Mouse (Mus musculus) MEL (cell line): Measurements from ENCODE around the gene Slc18a2. TPM values are rescaled to one million over a fixed set of nuclear protein-coding genes. Genes with fewer than 3 reads are reported as not detected.

ENCODE experiments used
- DNase-seq: peaks from one replicate; pipeline ENCODE4 v3.0.0; 2011; ENCODE audit warnings: low read depth, low spot score
- H3K27ac ChIP-seq: 2 replicates; pipeline ENCODE4 v1.5.1; 2012; ENCODE audit warnings: low read depth, mild to moderate bottlenecking, control low read depth, low read length, moderate library complexity; ENCODE audit not compliant: control insufficient read depth
- H3K27me3 ChIP-seq, 2 experiments: fragments of 150-350 bp in 1 of 2; sonication (generic) in 1 of 2; 2 replicates each; pipeline ENCODE4 v1.6.1; 2012; ENCODE audit warnings: low read length in 2 of 2, mild to moderate bottlenecking in 2 of 2, improper control_type of control experiment in 1 of 2, moderate library complexity in 1 of 2; ENCODE audit not compliant: insufficient read depth in 2 of 2, control insufficient read depth in 1 of 2
- H3K36me3 ChIP-seq, 2 experiments: 2 replicates each; pipeline ENCODE4 v1.6.1; 2012 to 2014; ENCODE audit warnings: low read length in 2 of 2, improper control_type of control experiment in 1 of 2, inconsistent platforms in 1 of 2, mild to moderate bottlenecking in 1 of 2; ENCODE audit not compliant: insufficient read depth in 2 of 2, control insufficient read depth in 1 of 2
- H3K4me1 ChIP-seq, 2 experiments: fragments of 150-350 bp in 1 of 2; sonication (generic) in 1 of 2; 2 replicates each; pipeline ENCODE4 v1.6.1; 2012; ENCODE audit warnings: low read length in 2 of 2, improper control_type of control experiment in 1 of 2, mild to moderate bottlenecking in 1 of 2; ENCODE audit not compliant: insufficient read depth in 2 of 2, control insufficient read depth in 1 of 2
- H3K4me3 ChIP-seq, 2 experiments: fragments of 150-350 bp in 1 of 2; sonication (generic) in 1 of 2; 2 replicates each; pipeline ENCODE4 v1.5.1; 2012; ENCODE audit warnings: low read depth in 2 of 2, low read length in 2 of 2, mild to moderate bottlenecking in 2 of 2, moderate library complexity in 2 of 2, control low read depth in 1 of 2, improper control_type of control experiment in 1 of 2; ENCODE audit not compliant: control insufficient read depth in 1 of 2, insufficient read depth in 1 of 2
- H3K79me2 ChIP-seq: 2 replicates; pipeline ENCODE4 v1.6.1; 2012; ENCODE audit warnings: mild to moderate bottlenecking, low read length, moderate library complexity; ENCODE audit not compliant: control insufficient read depth, poor library complexity, insufficient read depth
- H3K9ac ChIP-seq: 2 replicates; pipeline ENCODE4 v1.6.1; 2012; ENCODE audit warnings: low read depth, mild to moderate bottlenecking, control low read depth, low read length, moderate library complexity; ENCODE audit not compliant: control insufficient read depth, poor library complexity, severe bottlenecking
- H3K9me3 ChIP-seq: fragments of 150-350 bp; sonication (generic); replicated peaks from 2 replicates; pipeline ENCODE4 v1.6.1; 2012; ENCODE audit warnings: mild to moderate bottlenecking, low read length, improper control_type of control experiment, moderate library complexity; ENCODE audit not compliant: insufficient read depth
- BHLHE40 ChIP-seq: IDR thresholded peaks from 2 replicates; pipeline ENCODE4 v1.6.1; 2012; ENCODE audit warnings: low read depth, mild to moderate bottlenecking, inconsistent platforms, low read length, improper control_type of control experiment, borderline replicate concordance
- CHD1 ChIP-seq: IDR thresholded peaks from 2 replicates; pipeline ENCODE4 v1.6.1; 2012; ENCODE audit warnings: low read depth, mild to moderate bottlenecking, inconsistent platforms, low read length, improper control_type of control experiment
- CTCF ChIP-seq, 3 experiments: IDR thresholded peaks in 2 of 3; conservative IDR thresholded peaks in 1 of 3; 2 replicates each; pipeline ENCODE4 v1.5.1; 2011 to 2012; ENCODE audit warnings: low read length in 3 of 3, low read depth in 2 of 3, mild to moderate bottlenecking in 2 of 3, improper control_type of control experiment in 1 of 3, inconsistent platforms in 1 of 3, mixed read lengths in 1 of 3, moderate library complexity in 1 of 3; ENCODE audit not compliant: control insufficient read depth in 1 of 3, insufficient read depth in 1 of 3, poor library complexity in 1 of 3, severe bottlenecking in 1 of 3
- ELF1 ChIP-seq: IDR thresholded peaks from 2 replicates; pipeline ENCODE4 v1.6.1; 2014; ENCODE audit warnings: low read depth, mild to moderate bottlenecking, inconsistent platforms, low read length, improper control_type of control experiment, moderate library complexity
- EP300 ChIP-seq, 2 experiments: IDR thresholded peaks; 2 replicates each; pipeline ENCODE4 v1.6.1; 2011; ENCODE audit warnings: improper control_type of control experiment in 2 of 2, low read length in 2 of 2, low read depth in 1 of 2, mild to moderate bottlenecking in 1 of 2
- GABPA ChIP-seq: IDR thresholded peaks from 2 replicates; pipeline ENCODE4 v1.6.1; 2012; ENCODE audit warnings: low read depth, mild to moderate bottlenecking, inconsistent platforms, low read length, improper control_type of control experiment, moderate library complexity
- GATA1 ChIP-seq: IDR thresholded peaks from 2 replicates; pipeline ENCODE4 v1.6.1; 2011; ENCODE audit warnings: low read depth, low read length, improper control_type of control experiment
- HCFC1 ChIP-seq: IDR thresholded peaks from 2 replicates; pipeline ENCODE4 v1.6.1; 2012; ENCODE audit warnings: low read depth, mild to moderate bottlenecking, inconsistent platforms, low read length, improper control_type of control experiment, moderate library complexity
- JUND ChIP-seq: IDR thresholded peaks from 2 replicates; pipeline ENCODE4 v1.6.1; 2011; ENCODE audit warnings: low read depth, mild to moderate bottlenecking, improper control_type of control experiment, low read length
- KAT2A ChIP-seq: conservative IDR thresholded peaks from 2 replicates; pipeline ENCODE4 v1.6.1; 2012; ENCODE audit warnings: low read depth, low read length, improper control_type of control experiment, inconsistent platforms
- MAFK ChIP-seq: IDR thresholded peaks from 2 replicates; pipeline ENCODE4 v1.6.1; 2011; ENCODE audit warnings: low read depth, mild to moderate bottlenecking, low read length, improper control_type of control experiment, borderline replicate concordance
- POLR2AphosphoS2 ChIP-seq: IDR thresholded peaks from 2 replicates; pipeline ENCODE4 v1.6.1; 2011; ENCODE audit warnings: low read length, improper control_type of control experiment
- RAD21 ChIP-seq: IDR thresholded peaks from 2 replicates; pipeline ENCODE4 v1.6.1; 2011; ENCODE audit warnings: mild to moderate bottlenecking, low read depth, low read length, improper control_type of control experiment
- RCOR1 ChIP-seq: IDR thresholded peaks from 2 replicates; pipeline ENCODE4 v1.6.1; 2012; ENCODE audit warnings: low read depth, mild to moderate bottlenecking, inconsistent platforms, low read length, improper control_type of control experiment
- SIN3A ChIP-seq: IDR thresholded peaks from 2 replicates; pipeline ENCODE4 v1.6.1; 2012; ENCODE audit warnings: low read length, improper control_type of control experiment, inconsistent platforms
- SMC3 ChIP-seq: IDR thresholded peaks from 2 replicates; pipeline ENCODE4 v1.6.1; 2011; ENCODE audit warnings: low read depth, low read length, improper control_type of control experiment
- TAL1 ChIP-seq: IDR thresholded peaks from 2 replicates; pipeline ENCODE4 v1.6.1; 2012; ENCODE audit warnings: mild to moderate bottlenecking, inconsistent platforms, low read length, moderate library complexity, mixed read lengths
- TCF12 ChIP-seq: IDR thresholded peaks from 2 replicates; pipeline ENCODE4 v1.6.1; 2014; ENCODE audit warnings: low read depth, mild to moderate bottlenecking, inconsistent platforms, low read length, improper control_type of control experiment, moderate library complexity
- UBTF ChIP-seq: IDR thresholded peaks from 2 replicates; pipeline ENCODE4 v1.6.1; 2012; ENCODE audit warnings: low read depth, mild to moderate bottlenecking, inconsistent platforms, low read length, improper control_type of control experiment, moderate library complexity, borderline replicate concordance; ENCODE audit not compliant: insufficient read depth
- ZC3H11A ChIP-seq: IDR thresholded peaks from 2 replicates; pipeline ENCODE4 v1.6.1; 2012; ENCODE audit warnings: low read depth, mild to moderate bottlenecking, inconsistent platforms, low read length, improper control_type of control experiment
- ZMIZ1 ChIP-seq: IDR thresholded peaks from 2 replicates; pipeline ENCODE4 v1.6.1; 2012; ENCODE audit warnings: low read depth, mild to moderate bottlenecking, inconsistent platforms, low read length, improper control_type of control experiment, moderate library complexity
- polyA plus RNA-seq, 2 experiments: library from polyadenylated mRNA; stranded (reverse) in 1 of 2; unstranded in 1 of 2; fragments of >175 nt in 1 of 2; fragments of >200 nt in 1 of 2; gene quantifications; 2 replicates each; pipeline versions ENCODE4 v1.2.1 to v1.2.4; 2012; ENCODE audit warnings: low replicate concordance in 2 of 2, low read depth in 1 of 2; ENCODE audit not compliant: insufficient read length in 2 of 2, insufficient read depth in 1 of 2, missing spikeins in 1 of 2
- total RNA-seq: library from RNA; depleted of rRNA; stranded (reverse); fragments of 300-350 nt; gene quantifications from 2 replicates; pipeline ENCODE4 v1.2.3, GENCODE M21; 2012

Gene Slc18a2
- total and polyA plus RNA-seq, 3 experiments, result 1.5 to 4.2 TPM; not detected in 1

GRCm38 (mm10) chr19:59292183-59292839 is 31.6 kb downstream of the Slc18a2 start:
- H3K27ac ChIP-seq, result no peak overlapping the region
- peaks cover 22 to 52% of the 10 kb centered on the region in 2 experiments for H3K36me3 ChIP-seq
- no peak overlapping the region for H3K9ac ChIP-seq
- no peaks in the 10 kb centered on the region for H3K79me2 ChIP-seq
- peaks cover 10 to 17% of the 10 kb centered on the region in 2 experiments for H3K4me1 ChIP-seq
- no peaks in the 10 kb centered on the region for H3K9me3 ChIP-seq
- no peaks in the 10 kb centered on the region for H3K27me3 ChIP-seq
- H3K4me3 ChIP-seq, result no peak overlapping the region
- TF ChIP-seq POLR2AphosphoS2 (peak; percentile 20; the same call in 1 of the 2 replicates), TCF12 (peak; percentile 70), EP300 (IDR thresholded peaks at IDR 0.05; ENCODE audit: low read depth in 1 of 2, low read length in 2 of 2) (peak; percentile 42 to 60; a peak in 3 of 4 replicates), RCOR1 (peak; percentile 78), ZMIZ1 (no peak; the same call in 1 of the 2 replicates), TAL1 (no peak), GATA1 (peak; percentile 86)
- peak; percentile 40 for DNase-seq

- H3K4me1 ChIP-seq, result no peaks in the 10 kb centered on the region
- TF ChIP-seq CTCF (IDR thresholded peaks at IDR 0.05 in 2 of 3, conservative IDR thresholded peaks at IDR 0.05 in 1 of 3; ENCODE audit: control insufficient read depth in 1 of 3, insufficient read depth in 1 of 3, low read depth in 2 of 3, low read length in 3 of 3, poor library complexity in 1 of 3, severe bottlenecking in 1 of 3), result peak in 2 of 3 experiments; percentile 40 to 58; a peak in 3 of 6 replicates
- 0 out of 2 replicates have a peak, but pooled peaks have one; percentile 36 for TF ChIP-seq SIN3A
- peak; percentile 33 for TF ChIP-seq RAD21
- no peak for TF ChIP-seq HCFC1
- no peak for TF ChIP-seq TCF12
- TF ChIP-seq MAFK, result no peak
- 0 out of 2 replicates have a peak, but pooled peaks have one; percentile 11 for TF ChIP-seq BHLHE40
- TF ChIP-seq KAT2A, result no peak
- TF ChIP-seq SMC3, result peak; percentile 41
- H3K36me3 ChIP-seq, result peaks cover 19 to 84% of the 10 kb centered on the region in 2 experiments
- H3K9ac ChIP-seq, result no peak overlapping the region
- peak; percentile 52 for DNase-seq
- H3K9me3 ChIP-seq, result no peaks in the 10 kb centered on the region
- no peaks in the 10 kb centered on the region for H3K27me3 ChIP-seq
- H3K4me3 ChIP-seq, result no peak overlapping the region
- no peak overlapping the region for H3K27ac ChIP-seq
- peaks cover 50% of the 10 kb centered on the region for H3K79me2 ChIP-seq
Observed at GRCm38 (mm10) chr19:59315308-59315707, 54.6 kb downstream of the Slc18a2 start.

- TF ChIP-seq ELF1, result no peak
- no peak for TF ChIP-seq SIN3A
- no peak for TF ChIP-seq MAFK
- TF ChIP-seq POLR2AphosphoS2, result no peak
- TF ChIP-seq GABPA, result no peak
- no peak for TF ChIP-seq UBTF
- TF ChIP-seq JUND, result no peak
- TF ChIP-seq CTCF (IDR thresholded peaks at IDR 0.05 in 2 of 3, conservative IDR thresholded peaks at IDR 0.05 in 1 of 3; ENCODE audit: control insufficient read depth in 1 of 3, insufficient read depth in 1 of 3, low read depth in 2 of 3, low read length in 3 of 3, poor library complexity in 1 of 3, severe bottlenecking in 1 of 3), result peak; percentile 28 to 61 (median 41); a peak in 5 of 6 replicates
- peak; percentile 41 for TF ChIP-seq RAD21
- no peak for TF ChIP-seq CHD1
- peak; percentile 24 for TF ChIP-seq ZC3H11A
- no peak for TF ChIP-seq TCF12
- peak; percentile 47 for TF ChIP-seq SMC3
- H3K27me3 ChIP-seq, result no peaks in the 10 kb centered on the region
- H3K79me2 ChIP-seq, result peaks cover 55% of the 10 kb centered on the region
- H3K4me1 ChIP-seq, result no peaks in the 10 kb centered on the region
- H3K9ac ChIP-seq, result no peak overlapping the region
- peaks cover 20 to 79% of the 10 kb centered on the region in 2 experiments for H3K36me3 ChIP-seq
- no peak overlapping the region for H3K27ac ChIP-seq
- peak; percentile 56 for DNase-seq
- no peaks in the 10 kb centered on the region for H3K9me3 ChIP-seq
- no peak overlapping the region for H3K4me3 ChIP-seq
Observed at GRCm38 (mm10) chr19:59316571-59316970, 55.9 kb downstream of the Slc18a2 start.
